Mouse (Mus musculus) ovary, postnatal 36 days (tissue): ENCODE results near the gene Zmynd11.

ENCODE experiments used
- DNase-seq: peaks from one replicate; pipeline ENCODE4 v3.0.0; 2022; ENCODE audit warnings: low spot score, mixed read lengths

Gene Zmynd11

GRCm38 (mm10) chr13:9656613-9657012 lies 108.5 kb downstream of the Zmynd11 start:
- DNase-seq: no peak

- DNase-seq: no peak
Observed at GRCm38 (mm10) chr13:9653018-9653417, 112.1 kb downstream of the Zmynd11 start.

- DNase-seq: no peak
Observed at GRCm38 (mm10) chr13:9650580-9650979, 114.5 kb downstream of the Zmynd11 start.

GRCm38 (mm10) chr13:9649894-9650293 lies 115.2 kb downstream of the Zmynd11 start:
- no peak for DNase-seq

GRCm38 (mm10) chr13:9648716-9649115 lies 116.4 kb downstream of the Zmynd11 start:
- DNase-seq: no peak

- no peak for DNase-seq
Observed at GRCm38 (mm10) chr13:9637949-9638348, 127.2 kb downstream of the Zmynd11 start.

GRCm38 (mm10) chr13:9636505-9636904 lies 128.6 kb downstream of the Zmynd11 start:
- DNase-seq: no peak

- DNase-seq: no peak
Observed at GRCm38 (mm10) chr13:9635951-9636350, 129.2 kb downstream of the Zmynd11 start.
